Mouse (Mus musculus) retina, embryonic 14.5 days (tissue): Measurements from ENCODE around the gene Rpia.
A peak's percentile ranks its signal among the peaks of the same experiment; 100 is the strongest.
"Not testable (repeated sequence)": the region's sequence is repeated elsewhere in the genome, so short reads cannot be mapped to it uniquely, and the experiment has no call there.

ENCODE experiments used
- DNase-seq: peaks from one replicate; pipeline ENCODE4 v3.0.0-alpha.2; 2015; ENCODE audit warnings: low spot score

The Rpia gene

GRCm38 (mm10) chr6:70791824-70792535 lies at the start of gene Rpia:
TSS of gene Rpia (minus strand) at chr6:70792232.
- peak; percentile 96 for DNase-seq

DNA sequence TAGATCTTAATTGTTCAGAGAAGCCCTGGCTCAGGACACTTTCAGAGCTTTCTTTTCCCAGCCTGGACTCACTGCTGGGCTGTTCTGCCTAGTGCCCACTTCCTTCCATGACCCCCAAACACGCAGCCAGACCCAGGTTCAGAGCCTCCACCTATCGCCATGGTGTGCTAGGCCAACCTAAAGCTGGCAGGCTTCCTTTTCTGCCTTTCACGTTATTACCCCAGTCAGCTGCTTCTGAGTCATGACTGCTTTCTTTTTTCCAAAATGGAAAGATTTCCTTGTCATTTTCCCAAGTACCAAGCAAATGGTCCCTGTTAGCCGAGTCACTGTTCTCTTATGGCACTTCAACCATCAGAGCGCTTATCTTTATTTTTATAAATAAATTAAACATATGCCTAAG lies 48.2 kb upstream of the Rpia start:
- DNase-seq = no peak

GRCm38 (mm10) chr6:70838532-70838931 lies 46.5 kb upstream of the Rpia start:
- DNase-seq = no peak

DNA sequence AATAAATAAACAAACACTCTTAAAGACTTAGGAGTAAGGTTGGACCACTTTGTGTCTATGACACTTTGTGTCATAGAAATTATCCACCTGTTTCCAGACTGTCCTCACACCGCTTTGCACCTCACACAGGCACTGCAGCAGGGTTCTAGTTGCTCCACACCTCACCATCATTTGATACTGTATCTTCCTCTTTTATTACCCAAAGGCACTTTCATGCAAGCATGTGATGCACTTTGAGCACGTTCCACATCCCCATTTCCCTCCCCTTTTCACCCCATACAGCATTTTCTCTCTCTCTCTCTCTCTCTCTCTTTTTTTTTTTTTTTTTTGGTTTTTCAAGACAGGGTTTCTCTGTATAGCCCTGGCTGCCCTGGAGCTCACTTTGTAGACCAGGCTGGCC lies 45.3 kb upstream of the Rpia start:
- no peak for DNase-seq

GRCm38 (mm10) chr6:70831179-70831839 lies 39.3 kb upstream of the Rpia start:
- DNase-seq = no peak

- DNase-seq = no peak
Observed at GRCm38 (mm10) chr6:70830552-70830951, 38.5 kb upstream of the Rpia start.

GRCm38 (mm10) chr6:70829451-70829850 lies 37.4 kb upstream of the Rpia start:
- DNase-seq = no peak

- no peak for DNase-seq
Observed at GRCm38 (mm10) chr6:70824987-70825337, 32.9 kb upstream of the Rpia start.

GRCm38 (mm10) chr6:70824085-70824986 lies 32.3 kb upstream of the Rpia start:
- peak; percentile 71 for DNase-seq

DNA sequence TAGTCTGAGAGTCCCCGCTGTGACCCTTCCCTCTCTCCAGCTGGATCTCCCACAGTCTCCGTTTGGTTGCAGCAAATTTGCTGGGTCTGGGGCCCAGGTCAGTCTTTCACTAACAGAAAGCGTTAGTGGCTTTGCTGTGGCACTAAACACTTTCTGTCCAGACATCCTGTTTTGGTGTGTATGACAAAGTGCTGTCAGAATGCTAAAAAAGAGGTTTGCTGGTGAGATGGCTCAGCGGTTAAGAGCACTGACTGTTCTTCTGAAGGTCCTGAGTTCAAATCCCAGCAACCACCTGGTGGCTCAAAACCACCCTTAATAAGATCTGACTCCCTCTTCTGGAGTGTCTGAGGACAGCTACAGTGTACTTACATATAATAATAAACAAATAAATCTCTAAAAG lies 31.2 kb upstream of the Rpia start:
- DNase-seq = not testable (repeated sequence)

DNA sequence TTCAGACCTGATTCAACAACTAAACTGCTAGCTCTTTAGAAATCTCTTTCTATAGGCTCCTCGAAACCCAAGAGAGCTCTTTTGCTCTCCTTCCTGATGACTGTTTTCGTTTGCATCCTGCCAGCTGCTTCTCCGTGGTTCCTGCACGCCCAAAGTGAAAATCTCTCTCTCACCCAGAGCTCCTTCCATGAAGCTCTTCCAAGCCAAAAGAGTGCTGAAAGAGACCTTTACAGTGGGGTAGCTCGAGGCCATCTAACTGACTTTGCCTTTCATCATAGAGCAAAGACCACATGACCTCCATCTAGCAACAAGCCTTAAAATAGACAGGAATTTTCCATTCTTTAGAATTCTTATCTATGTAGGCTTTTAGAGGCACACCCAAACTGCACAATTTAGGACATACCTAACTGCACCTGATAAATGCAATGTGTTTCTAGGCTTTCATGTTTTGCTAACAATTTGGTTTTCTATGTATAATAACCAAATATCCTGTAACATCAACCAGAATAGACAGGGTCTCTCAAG lies 30.4 kb upstream of the Rpia start:
- no peak for DNase-seq

- no peak for DNase-seq
Observed at GRCm38 (mm10) chr6:70821566-70821965, 29.5 kb upstream of the Rpia start.

DNA sequence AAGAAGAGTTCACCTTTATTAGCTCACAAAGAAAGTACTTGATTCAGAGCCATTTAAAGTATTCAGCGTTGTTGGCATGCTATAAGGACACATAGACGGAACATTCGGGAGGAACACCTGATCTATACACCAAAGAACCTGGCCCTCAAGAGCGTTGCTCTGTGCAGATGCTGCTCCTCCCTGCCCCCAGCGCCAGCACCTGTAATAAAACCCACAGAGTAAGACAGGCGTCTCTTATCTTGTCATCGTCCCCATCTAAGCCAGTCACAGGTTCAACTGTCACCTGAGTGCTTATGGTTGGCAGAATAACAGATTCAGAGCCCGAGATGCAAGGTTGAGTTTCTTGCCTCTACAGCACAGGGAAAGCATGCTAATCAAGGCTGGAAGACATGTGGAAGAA lies 23.4 kb upstream of the Rpia start:
- no peak for DNase-seq

DNA sequence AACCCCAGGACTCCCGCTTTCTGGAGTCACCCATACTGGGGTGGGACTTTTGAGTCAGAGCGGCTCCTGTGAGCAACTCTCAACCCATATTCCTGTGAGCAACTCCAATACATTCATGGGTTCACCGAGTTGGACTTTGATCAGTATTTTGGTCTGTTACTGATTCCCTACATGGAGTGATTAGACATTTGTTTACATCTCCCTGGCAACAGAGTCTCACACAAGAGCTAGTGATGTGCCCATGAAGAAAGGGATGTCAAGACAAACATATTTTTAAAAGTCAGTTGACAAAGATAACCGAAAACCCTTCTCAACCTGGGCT lies 22.6 kb upstream of the Rpia start:
- DNase-seq = no peak

- DNase-seq = no peak
Observed at GRCm38 (mm10) chr6:70813921-70814628, 22.0 kb upstream of the Rpia start.

GRCm38 (mm10) chr6:70812526-70812895 lies 20.5 kb upstream of the Rpia start:
- no peak for DNase-seq

DNA sequence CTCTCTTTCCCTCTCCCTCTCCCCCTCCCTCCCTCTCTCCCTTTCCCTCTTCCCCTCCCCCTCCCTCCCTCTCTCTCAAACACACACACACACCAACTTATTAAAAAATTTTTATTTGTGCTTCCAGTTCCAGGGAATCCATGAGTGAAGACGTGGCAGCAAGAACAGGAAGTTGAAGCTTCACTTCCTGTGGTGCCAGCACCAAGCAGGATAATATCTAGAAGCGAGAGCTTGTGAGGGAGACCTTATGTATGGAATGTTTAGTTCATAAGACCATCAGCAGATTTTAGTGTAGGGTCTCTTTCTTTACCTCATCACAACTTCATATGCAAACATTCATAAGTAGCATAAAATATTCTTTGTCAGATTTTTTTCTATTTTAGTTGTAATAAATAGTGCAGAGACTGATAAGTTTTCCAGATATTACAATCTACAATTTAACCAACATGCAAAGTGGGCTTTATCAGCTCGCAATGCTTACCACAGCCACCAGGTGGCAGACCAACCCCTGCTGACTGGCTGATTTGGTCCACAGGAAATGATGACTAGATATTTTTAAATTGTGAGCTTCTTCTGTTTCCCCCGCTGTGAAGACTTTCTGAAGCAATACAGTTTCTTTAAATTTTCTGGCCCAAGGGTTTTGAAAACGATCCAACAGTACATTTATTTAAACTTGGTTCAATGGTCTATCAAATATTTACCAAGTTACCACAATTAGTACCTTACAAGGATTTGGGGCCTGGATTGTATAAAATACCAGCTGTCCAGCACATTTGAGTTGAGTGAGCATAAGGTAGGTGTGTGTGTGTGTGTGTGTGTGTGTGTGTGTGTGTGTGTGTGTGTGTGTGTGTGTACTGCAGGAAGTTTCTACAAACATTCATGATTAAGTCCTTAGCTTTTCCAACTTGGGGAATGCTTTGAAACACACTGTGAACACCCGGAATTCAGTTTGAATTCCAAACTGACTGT lies 19.8 kb upstream of the Rpia start:
- DNase-seq = peak; percentile 88

DNA sequence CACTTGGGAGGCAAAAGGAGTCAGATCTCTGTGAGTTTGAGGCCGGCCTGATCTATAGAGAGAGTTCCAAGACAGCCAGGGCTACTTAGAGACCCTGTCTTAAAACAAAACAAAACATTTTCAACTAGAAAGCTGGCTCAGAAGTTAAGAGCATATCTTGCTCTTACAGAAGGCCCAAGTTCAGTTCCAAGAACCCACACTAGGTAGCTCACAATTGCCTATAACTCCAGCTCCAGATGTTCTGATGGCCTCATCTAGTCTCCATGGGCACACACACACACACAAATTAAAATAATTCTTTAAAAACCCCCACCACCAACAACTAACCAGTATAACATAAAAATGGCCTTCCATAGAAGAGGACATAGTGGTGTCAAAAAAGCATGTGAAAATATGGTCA lies 18.5 kb upstream of the Rpia start:
- DNase-seq = no peak

DNA sequence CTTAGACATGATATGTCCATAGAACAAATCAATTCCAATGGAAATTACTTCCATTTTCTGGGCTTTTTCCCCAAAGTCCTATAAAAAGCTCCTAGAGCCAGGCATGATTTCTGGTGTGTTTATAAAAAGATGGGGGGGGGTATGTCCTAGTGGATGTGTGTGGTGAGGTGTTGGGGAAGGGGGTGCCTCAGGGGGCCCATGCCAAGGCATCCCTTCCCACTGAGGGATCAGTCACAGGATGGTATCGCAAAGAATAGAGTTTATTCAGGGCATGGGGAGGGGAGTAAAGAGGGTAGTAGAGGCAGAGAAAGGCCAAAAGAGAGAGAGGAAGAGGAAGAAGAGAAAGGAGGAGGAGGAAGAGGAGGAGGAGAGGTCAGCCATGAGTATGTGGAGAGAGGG lies 14.5 kb upstream of the Rpia start:
- no peak for DNase-seq

DNA sequence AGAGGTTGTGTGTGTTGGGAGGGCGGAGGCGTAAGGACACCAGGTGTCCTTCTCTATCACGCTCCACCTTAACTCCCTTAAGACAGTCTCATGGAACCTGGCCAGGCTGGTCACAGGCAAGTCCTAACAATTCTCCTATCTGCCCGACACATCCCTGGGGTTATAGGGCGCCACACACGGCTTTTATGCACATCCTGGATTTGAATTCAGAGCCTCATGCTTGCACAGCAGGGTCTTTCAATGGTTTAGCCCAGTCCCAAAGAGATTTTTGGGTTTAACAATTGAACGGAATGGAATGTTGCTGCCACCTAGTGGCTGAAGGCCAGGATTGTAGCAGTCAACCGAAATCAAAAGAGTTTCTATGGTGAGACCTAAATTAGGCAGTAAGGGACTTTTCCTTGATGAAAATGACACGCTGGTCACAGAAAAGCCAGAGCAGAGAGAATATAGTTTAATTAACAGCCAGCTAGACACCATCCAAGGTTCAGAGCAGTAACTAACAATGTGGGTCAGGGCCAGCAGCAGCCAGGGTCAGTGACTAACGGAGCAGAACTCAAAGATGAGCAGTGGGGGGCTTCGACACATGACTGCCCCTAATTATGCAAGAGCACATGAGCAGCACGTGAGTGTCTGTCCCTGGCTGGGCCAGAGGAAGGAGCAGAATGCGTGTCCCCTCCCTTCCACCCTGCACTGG lies 13.9 kb upstream of the Rpia start:
- DNase-seq = peak; percentile 94
